Mouse (Mus musculus) liver, postnatal 0 days (tissue): ENCODE measurements at regions not wholly inside any gene's neighbourhood (a gene's known extent, or its start where the extent isn't known, plus 50 kb on each side); places are given as distances from the start of the nearest gene placed in this dataset.

Experiments
- ATAC-seq: fragments of 200-750 bp; cut with Nextera tagmentation; 2 replicates; pipeline ENCODE4 v1.8.0; 2017; ENCODE audit warnings: mild to moderate bottlenecking, moderate library complexity
- DNase-seq: peaks from one replicate; pipeline ENCODE4 v3.0.0-alpha.2; 2016
- H3K27ac ChIP-seq: fragments of 300-500 bp; sonication (generic); 2 replicates; pipeline ENCODE4 v1.5.1; 2014; ENCODE audit warnings: antibody characterized with exemption, moderate library complexity, mild to moderate bottlenecking, low read depth
- H3K27me3 ChIP-seq: fragments of 300-500 bp; sonication (generic); 2 replicates; pipeline ENCODE4 v1.6.1; 2014; ENCODE audit warnings: low read length, control low read depth, mixed read lengths; ENCODE audit not compliant: insufficient read depth
- H3K36me3 ChIP-seq: fragments of 300-500 bp; sonication (generic); replicated peaks from 2 replicates; pipeline ENCODE4 v1.6.1; 2014; ENCODE audit warnings: mild to moderate bottlenecking, control low read depth, low read length, moderate library complexity, mixed read lengths; ENCODE audit not compliant: insufficient read depth
- H3K4me1 ChIP-seq: fragments of 300-500 bp; sonication (generic); 2 replicates; pipeline ENCODE4 v1.6.1; 2014; ENCODE audit warnings: antibody characterized with exemption, mild to moderate bottlenecking, control low read depth; ENCODE audit not compliant: insufficient read depth
- H3K4me2 ChIP-seq: fragments of 300-500 bp; sonication (generic); 2 replicates; pipeline ENCODE4 v1.6.1; 2014; ENCODE audit warnings: low read depth, mild to moderate bottlenecking, low read length, moderate library complexity, mixed read lengths
- H3K4me3 ChIP-seq: fragments of 300-500 bp; sonication (generic); 2 replicates; pipeline ENCODE4 v1.5.1; 2014; ENCODE audit warnings: low read depth, low read length
- H3K9ac ChIP-seq: fragments of 300-500 bp; sonication (generic); replicated peaks from 2 replicates; pipeline ENCODE4 v1.6.1; 2014; ENCODE audit warnings: mild to moderate bottlenecking, moderate library complexity
- H3K9me3 ChIP-seq: fragments of 300-500 bp; sonication (generic); 2 replicates; pipeline ENCODE4 v1.6.1; 2016; ENCODE audit warnings: mild to moderate bottlenecking, control low read depth, low read length, mixed read lengths
- CTCF ChIP-seq: sonication (generic); IDR thresholded peaks from 2 replicates; pipeline ENCODE4 v1.5.1; 2016; ENCODE audit warnings: antibody characterized with exemption, low read depth
- EP300 ChIP-seq: IDR thresholded peaks from 2 replicates; pipeline ENCODE4 v1.6.1; 2016; ENCODE audit warnings: antibody characterized with exemption, low read depth, mild to moderate bottlenecking
- WGBS: fragments of 180-500 bp; shearing (Covaris S2); extraction: QIAGEN DNeasy Blood & Tissue Kit; methylation state at CpG from one replicate; pipeline ENCODE4 v1.1.7; 2014; ENCODE audit not compliant: insufficient replicate concordance; 5-methylcytosine and 5-hydroxymethylcytosine counted together

DNA sequence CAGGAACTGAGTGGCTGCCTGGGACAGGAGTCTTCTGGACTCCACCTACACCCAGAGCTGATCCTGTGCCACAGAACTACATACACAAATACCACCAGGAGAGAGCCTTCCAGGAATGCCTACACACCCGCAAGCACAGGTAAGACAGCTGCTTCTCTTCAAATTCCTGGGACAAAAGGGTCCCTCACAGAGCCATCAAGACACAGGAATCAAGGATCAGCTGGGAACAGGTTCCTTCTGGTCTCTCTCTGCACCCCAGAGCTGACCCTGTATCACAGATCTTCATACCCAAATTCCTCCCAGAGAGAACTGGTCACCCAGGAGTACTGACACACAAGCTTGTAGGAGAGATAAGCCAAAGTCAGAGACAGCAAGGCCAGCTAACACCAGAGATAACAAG is 125.5 kb upstream of the Ptprk start:
- Histone ChIP-seq H3K4me1 (no peaks in the 10 kb centered on the region), H3K9ac (no peak overlapping the region), H3K36me3 (no peaks in the 10 kb centered on the region), H3K4me3 (no peak overlapping the region), H3K9me3 (no peaks in the 10 kb centered on the region), H3K4me2 (no peak overlapping the region), H3K27me3 (no peaks in the 10 kb centered on the region), H3K27ac (no peak overlapping the region)
- WGBS: 72% methylated on average over 1 of the region's 1 CpGs
- DNase-seq (no peak), ATAC-seq (no peak)
- TF ChIP-seq EP300 (no peak), CTCF (no peak)

DNA sequence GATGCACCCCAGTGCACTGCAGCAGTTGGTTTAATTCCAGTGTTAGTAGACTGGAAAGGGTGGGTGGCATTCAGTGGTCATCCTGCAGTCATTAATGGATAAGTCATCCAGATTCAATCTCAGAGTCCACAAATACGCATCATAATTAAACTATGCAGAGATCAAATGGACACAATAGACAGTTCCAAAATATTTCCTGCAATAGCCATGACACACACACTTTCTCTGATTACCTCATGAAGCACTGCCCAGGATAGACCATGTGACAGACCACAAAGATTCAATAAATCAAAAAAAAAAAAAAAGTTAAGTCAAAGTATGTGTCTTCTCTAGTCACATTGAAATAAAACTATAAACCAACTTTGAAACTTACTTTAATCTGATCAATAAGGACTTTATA is 106.4 kb upstream of the Ptprk start:
- no peak for DNase-seq
- no peaks in the 10 kb centered on the region for H3K4me1 ChIP-seq
- 73% methylated on average over 1 of the region's 1 CpGs for WGBS
- TF ChIP-seq CTCF: no peak
- no peak for TF ChIP-seq EP300
- H3K9ac ChIP-seq: no peak overlapping the region
- H3K27me3 ChIP-seq: no peaks in the 10 kb centered on the region
- H3K27ac ChIP-seq: no peak overlapping the region
- H3K36me3 ChIP-seq: no peaks in the 10 kb centered on the region
- no peak overlapping the region for H3K4me3 ChIP-seq
- no peak overlapping the region for H3K4me2 ChIP-seq
- H3K9me3 ChIP-seq: no peaks in the 10 kb centered on the region
- no peak for ATAC-seq

GRCm38 (mm10) chr10:27984047-27984446 is 90.6 kb upstream of the Ptprk start:
- H3K9ac ChIP-seq: no peak overlapping the region
- ATAC-seq: no peak
- no peak overlapping the region for H3K4me2 ChIP-seq
- H3K27ac ChIP-seq: no peak overlapping the region
- H3K27me3 ChIP-seq: no peaks in the 10 kb centered on the region
- H3K4me3 ChIP-seq: no peak overlapping the region
- no peaks in the 10 kb centered on the region for H3K36me3 ChIP-seq
- WGBS: 81% methylated on average over 4 of the region's 4 CpGs
- no peaks in the 10 kb centered on the region for H3K9me3 ChIP-seq
- H3K4me1 ChIP-seq: no peaks in the 10 kb centered on the region
- TF ChIP-seq EP300: no peak
- TF ChIP-seq CTCF: no peak
- DNase-seq: no peak

GRCm38 (mm10) chr10:27985068-27985467 is 89.6 kb upstream of the Ptprk start:
- no peaks in the 10 kb centered on the region for H3K4me1 ChIP-seq
- DNase-seq (no peak), ATAC-seq (no peak)
- H3K9ac ChIP-seq: no peak overlapping the region
- H3K36me3 ChIP-seq: no peaks in the 10 kb centered on the region
- H3K27me3 ChIP-seq: no peaks in the 10 kb centered on the region
- H3K4me3 ChIP-seq: no peak overlapping the region
- no peaks in the 10 kb centered on the region for H3K9me3 ChIP-seq
- H3K27ac ChIP-seq: no peak overlapping the region
- WGBS: 55% methylated on average over 1 of the region's 1 CpGs
- TF ChIP-seq EP300: no peak
- TF ChIP-seq CTCF: no peak
- H3K4me2 ChIP-seq: no peak overlapping the region

DNA sequence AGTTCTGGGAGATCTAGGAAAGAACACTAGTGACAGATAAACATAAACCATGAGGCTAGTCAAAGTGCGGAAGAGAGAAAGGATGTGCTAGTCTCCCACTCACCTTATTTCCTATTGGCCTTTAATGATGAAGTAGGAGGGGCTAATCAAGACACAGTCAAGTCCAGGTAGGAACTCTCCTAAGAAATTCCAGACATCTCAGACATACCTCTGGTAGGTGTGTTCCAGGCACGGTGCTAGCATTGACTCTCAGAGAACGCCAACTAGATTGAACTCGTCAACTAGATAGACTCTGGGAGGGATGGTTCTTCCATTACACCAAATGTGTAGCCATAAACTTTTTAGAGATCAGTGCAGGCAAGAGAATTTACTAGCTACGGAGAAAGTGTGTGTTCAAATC is 87.6 kb upstream of the Ptprk start:
- no peak overlapping the region for H3K4me3 ChIP-seq
- H3K4me2 ChIP-seq: no peak overlapping the region
- no peaks in the 10 kb centered on the region for H3K9me3 ChIP-seq
- no peak for TF ChIP-seq EP300
- 77% methylated on average over 5 of the region's 5 CpGs for WGBS
- no peak overlapping the region for H3K9ac ChIP-seq
- no peaks in the 10 kb centered on the region for H3K4me1 ChIP-seq
- ATAC-seq (no peak), DNase-seq (no peak)
- no peaks in the 10 kb centered on the region for H3K27me3 ChIP-seq
- H3K27ac ChIP-seq: no peak overlapping the region
- no peaks in the 10 kb centered on the region for H3K36me3 ChIP-seq

DNA sequence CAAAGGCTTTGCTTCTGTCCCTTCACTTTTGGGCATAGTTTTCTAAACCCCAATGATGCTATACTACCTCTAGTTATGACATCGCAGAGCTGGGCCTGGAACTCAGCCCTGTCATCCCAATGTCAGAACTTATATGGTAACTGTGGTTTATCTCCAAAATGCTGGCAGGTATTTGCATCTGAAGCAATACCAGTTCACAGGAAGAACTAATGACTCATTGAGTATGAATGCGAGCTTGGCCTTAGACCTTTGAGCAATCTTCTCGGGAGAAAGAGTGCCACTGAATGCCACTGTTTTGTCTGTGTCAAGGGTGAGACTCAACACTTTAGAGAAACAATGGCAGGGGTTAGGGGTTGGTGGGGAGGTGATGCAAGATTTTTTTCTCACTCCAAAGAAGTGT is 86.6 kb upstream of the Ptprk start:
- ATAC-seq (no peak), DNase-seq (no peak)
- H3K4me1 ChIP-seq: no peaks in the 10 kb centered on the region
- H3K27ac ChIP-seq: no peak overlapping the region
- no peaks in the 10 kb centered on the region for H3K36me3 ChIP-seq
- TF ChIP-seq CTCF: no peak
- TF ChIP-seq EP300: no peak
- no peak overlapping the region for H3K4me3 ChIP-seq
- H3K4me2 ChIP-seq: no peak overlapping the region
- 58% methylated on average over 3 of the region's 3 CpGs for WGBS
- H3K9ac ChIP-seq: no peak overlapping the region
- H3K9me3 ChIP-seq: no peaks in the 10 kb centered on the region
- H3K27me3 ChIP-seq: no peaks in the 10 kb centered on the region

- ATAC-seq (no peak), DNase-seq (no peak)
- no peak overlapping the region for H3K4me2 ChIP-seq
- 75% methylated on average over 11 of the region's 11 CpGs for WGBS
- H3K4me1 ChIP-seq: no peaks in the 10 kb centered on the region
- H3K4me3 ChIP-seq: no peak overlapping the region
- H3K9ac ChIP-seq: no peak overlapping the region
- no peaks in the 10 kb centered on the region for H3K27me3 ChIP-seq
- TF ChIP-seq EP300: no peak
- no peak for TF ChIP-seq CTCF
- H3K27ac ChIP-seq: no peak overlapping the region
- no peaks in the 10 kb centered on the region for H3K36me3 ChIP-seq
- no peaks in the 10 kb centered on the region for H3K9me3 ChIP-seq
Observed at GRCm38 (mm10) chr10:27990359-27991056, 84.1 kb upstream of the Ptprk start.
